Mouse (Mus musculus) liver, embryonic 13.5 days (tissue): ENCODE results near the gene Atp11b. TPM values are rescaled to one million over a fixed set of nuclear protein-coding genes. Genes with fewer than 3 reads are reported as not detected.

Experiments
- ATAC-seq: fragments of 200-750 bp; cut with Nextera tagmentation; 2 replicates; pipeline ENCODE4 v1.8.0; 2017; ENCODE audit warnings: low read depth, mild to moderate bottlenecking, moderate number of reproducible peaks, moderate library complexity
- DNase-seq: peaks from one replicate; pipeline ENCODE4 v3.0.0; 2022
- H3K27ac ChIP-seq: fragments of 300-500 bp; sonication (generic); 2 replicates; pipeline ENCODE4 v1.5.1; 2015; ENCODE audit warnings: moderate library complexity, mild to moderate bottlenecking, inconsistent platforms
- H3K27me3 ChIP-seq: fragments of 300-500 bp; sonication (generic); 2 replicates; pipeline ENCODE4 v1.6.1; 2015; ENCODE audit warnings: mild to moderate bottlenecking, inconsistent platforms
- H3K36me3 ChIP-seq: fragments of 300-500 bp; sonication (generic); 2 replicates; pipeline ENCODE4 v1.6.1; 2015; ENCODE audit warnings: mild to moderate bottlenecking, inconsistent platforms
- H3K4me1 ChIP-seq: fragments of 300-500 bp; sonication (generic); replicated peaks from 2 replicates; pipeline ENCODE4 v1.6.1; 2015; ENCODE audit warnings: inconsistent platforms
- H3K4me2 ChIP-seq: fragments of 300-500 bp; sonication (generic); 2 replicates; pipeline ENCODE4 v1.6.1; 2015; ENCODE audit warnings: inconsistent platforms, mild to moderate bottlenecking, moderate library complexity
- H3K4me3 ChIP-seq: fragments of 300-500 bp; sonication (generic); replicated peaks from 2 replicates; pipeline ENCODE4 v1.5.1; 2015; ENCODE audit warnings: mild to moderate bottlenecking, inconsistent platforms
- H3K9ac ChIP-seq: fragments of 300-500 bp; sonication (generic); 2 replicates; pipeline ENCODE4 v1.6.1; 2015; ENCODE audit warnings: mild to moderate bottlenecking, inconsistent platforms
- H3K9me3 ChIP-seq: fragments of 300-500 bp; sonication (generic); replicated peaks from 2 replicates; pipeline ENCODE4 v1.6.1; 2016; ENCODE audit warnings: inconsistent platforms
- WGBS: fragments of 180-500 bp; shearing (Covaris S2); methylation state at CpG from one replicate; pipeline ENCODE4 v1.1.7; 2015; ENCODE audit not compliant: insufficient replicate concordance; 5-methylcytosine and 5-hydroxymethylcytosine counted together
- polyA plus RNA-seq: library from polyadenylated mRNA; unstranded; fragments of >200 nt; fragmentation: Nextera tagmentation; extraction: Ambion mirVana; gene quantifications from 2 replicates; pipeline ENCODE4 v1.2.1, GENCODE M21; 2015

Atp11b gene
- polyA plus RNA-seq, 1 experiment from 2014 or later = 14.9 TPM

DNA sequence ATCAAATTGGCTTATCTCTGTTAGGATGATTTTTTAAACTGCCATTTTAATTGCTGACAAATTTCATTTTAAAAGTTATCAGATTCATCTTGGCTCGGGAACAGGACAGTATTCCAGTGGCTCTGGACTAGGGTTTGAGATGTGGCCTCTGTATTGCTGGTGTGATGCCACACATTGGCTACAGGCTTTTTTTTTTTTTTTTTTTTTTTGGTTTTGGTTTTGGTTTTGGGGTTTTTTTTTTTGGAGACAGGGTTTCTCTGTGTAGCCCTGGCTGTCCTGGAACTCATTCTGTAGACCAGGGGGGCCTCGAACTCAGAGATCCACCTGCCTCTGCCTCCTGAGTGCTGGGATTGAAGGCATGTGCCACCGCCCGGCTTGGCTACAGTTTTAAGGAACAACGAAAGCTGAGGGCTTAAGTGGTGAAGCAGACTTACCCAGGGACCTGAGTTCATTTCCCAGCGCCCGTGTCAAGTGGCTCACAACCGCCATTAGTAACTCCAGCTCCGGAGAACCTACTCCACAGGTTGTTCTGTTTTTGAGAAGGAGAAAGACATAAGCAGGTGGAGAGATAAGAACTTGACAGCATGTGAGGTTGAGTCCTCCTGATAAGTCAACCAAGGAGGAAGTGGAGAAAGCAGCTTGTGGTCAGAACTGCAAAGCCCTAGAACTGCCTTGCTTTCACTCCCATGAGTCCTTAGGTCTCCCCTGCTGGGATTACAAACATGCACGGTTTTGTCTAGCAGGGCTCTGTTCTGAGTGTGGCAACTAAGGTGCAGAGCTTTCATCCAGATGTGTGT is 21.7 kb upstream of the Atp11b start:
- peaks cover 9% of the 10 kb centered on the region; the same call in 1 of the 2 replicates for H3K4me1 ChIP-seq
- H3K4me2 ChIP-seq = peak overlapping the region; percentile 41
- H3K9me3 ChIP-seq = no peaks in the 10 kb centered on the region
- no peaks in the 10 kb centered on the region for H3K36me3 ChIP-seq
- H3K27ac ChIP-seq = no peak overlapping the region
- H3K4me3 ChIP-seq = no peak overlapping the region
- DNase-seq (no peak), ATAC-seq (0 out of 2 replicates have a peak, but pooled peaks have one; percentile 36)
- H3K9ac ChIP-seq = no peak overlapping the region
- no peaks in the 10 kb centered on the region for H3K27me3 ChIP-seq
- 18% methylated on average over 10 of the region's 10 CpGs for WGBS

DNA sequence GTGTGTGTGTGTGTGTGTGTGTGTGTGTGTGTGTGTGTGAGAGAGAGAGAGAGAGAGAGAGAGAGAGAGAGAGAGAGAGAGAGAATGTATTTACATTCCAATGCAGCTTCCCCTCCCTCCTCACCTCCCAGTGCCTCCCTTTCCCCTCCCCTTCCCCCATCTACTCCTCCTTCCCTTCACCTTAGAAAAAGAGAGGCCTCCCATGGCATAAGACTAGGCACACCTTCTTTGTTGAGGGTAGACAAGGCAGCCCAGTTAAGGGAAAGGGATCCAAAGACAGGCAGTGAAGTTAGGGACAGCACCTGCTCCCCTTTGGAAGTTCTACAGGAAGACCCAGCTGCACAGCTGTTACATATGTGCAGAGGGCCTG is 21.1 kb upstream of the Atp11b start:
- Histone ChIP-seq H3K27me3 (no peaks in the 10 kb centered on the region), H3K9ac (no peak overlapping the region), H3K4me2 (peak overlapping the region; percentile 41; the same call in 1 of the 2 replicates), H3K9me3 (no peaks in the 10 kb centered on the region), H3K27ac (no peak overlapping the region; the same call in 1 of the 2 replicates), H3K4me3 (no peak overlapping the region), H3K4me1 (peaks cover 9% of the 10 kb centered on the region; the same call in 1 of the 2 replicates), H3K36me3 (no peaks in the 10 kb centered on the region)
- no peak for ATAC-seq
- DNase-seq = no peak

DNA sequence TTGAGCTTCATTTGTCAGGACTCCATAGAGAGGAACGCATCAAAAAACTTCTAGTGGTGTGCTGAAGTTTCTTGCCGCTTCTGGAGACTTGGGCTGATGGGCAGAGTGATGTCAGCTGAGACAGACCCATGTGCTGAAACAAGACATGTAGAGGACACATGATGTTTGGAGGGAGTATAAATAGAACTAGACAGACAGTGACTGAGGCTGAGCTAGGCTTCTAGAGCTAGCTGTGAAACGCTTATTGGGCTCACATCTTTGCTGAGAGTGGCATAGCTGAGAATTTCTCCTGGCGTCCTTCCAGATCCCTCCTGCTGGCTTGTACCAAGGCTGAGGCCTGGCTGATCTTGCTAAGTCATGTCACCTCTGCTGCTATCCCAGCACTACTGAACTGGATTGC is 19.4 kb upstream of the Atp11b start:
- Histone ChIP-seq H3K27ac (no peak overlapping the region), H3K27me3 (no peaks in the 10 kb centered on the region), H3K36me3 (no peaks in the 10 kb centered on the region), H3K9me3 (no peaks in the 10 kb centered on the region), H3K4me1 (peaks cover 9% of the 10 kb centered on the region; the same call in 1 of the 2 replicates), H3K4me2 (no peak overlapping the region), H3K4me3 (no peak overlapping the region), H3K9ac (no peak overlapping the region)
- DNase-seq (no peak), ATAC-seq (no peak)
- WGBS = 67% methylated on average over 4 of the region's 4 CpGs

DNA sequence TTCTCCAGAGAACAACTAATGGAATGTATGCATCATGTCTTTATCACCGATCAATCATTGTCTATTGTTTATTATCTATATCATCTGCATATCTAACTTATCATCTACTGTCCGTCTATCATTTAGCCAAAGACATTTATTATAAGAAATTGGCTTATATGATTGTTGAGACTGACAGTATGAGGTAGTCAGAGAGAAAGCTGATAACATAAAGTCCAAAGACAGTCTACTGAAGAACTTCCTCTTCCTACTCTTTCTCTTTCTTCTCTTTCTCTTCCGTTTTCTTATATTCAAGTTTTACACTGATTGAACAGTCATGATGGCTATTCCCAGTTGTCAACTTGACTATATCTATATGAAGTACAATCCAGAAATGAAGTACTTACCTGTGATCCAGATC is 15.8 kb upstream of the Atp11b start:
- H3K9ac ChIP-seq = no peak overlapping the region
- WGBS = 65% methylated on average over 3 of the region's 3 CpGs
- no peaks in the 10 kb centered on the region for H3K27me3 ChIP-seq
- no peaks in the 10 kb centered on the region for H3K36me3 ChIP-seq
- ATAC-seq (no peak), DNase-seq (no peak)
- no peak overlapping the region for H3K4me2 ChIP-seq
- H3K4me1 ChIP-seq = no peaks in the 10 kb centered on the region
- H3K9me3 ChIP-seq = no peaks in the 10 kb centered on the region
- H3K27ac ChIP-seq = no peak overlapping the region
- H3K4me3 ChIP-seq = no peak overlapping the region

DNA sequence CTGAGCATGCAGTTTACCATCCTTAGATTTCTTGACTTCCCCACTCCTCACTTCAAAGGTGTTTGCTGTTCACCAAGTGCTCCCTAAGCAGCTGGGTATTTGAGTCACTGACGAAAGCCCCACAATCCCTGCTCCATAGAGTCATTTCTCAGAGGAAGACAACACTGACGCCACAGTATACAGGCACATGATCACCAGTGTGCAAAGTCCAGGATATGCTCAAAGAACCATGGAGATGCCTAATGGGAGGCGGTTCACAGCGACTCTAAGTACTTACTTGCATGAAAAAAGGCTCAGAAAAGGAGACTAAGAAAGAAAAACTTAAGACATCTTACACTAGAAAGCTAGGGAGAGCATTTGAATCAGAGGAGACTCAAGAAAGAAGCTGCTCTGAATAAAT is 8.9 kb upstream of the Atp11b start:
- Histone ChIP-seq H3K4me2 (no peak overlapping the region), H3K27ac (no peak overlapping the region), H3K4me3 (no peak overlapping the region), H3K9me3 (no peaks in the 10 kb centered on the region), H3K4me1 (0 out of 2 replicates have a peak, but pooled peaks cover 2% of the 10 kb centered on the region), H3K9ac (no peak overlapping the region), H3K36me3 (no peaks in the 10 kb centered on the region), H3K27me3 (no peaks in the 10 kb centered on the region)
- ATAC-seq (no peak), DNase-seq (no peak)
- WGBS = 59% methylated on average over 4 of the region's 4 CpGs

DNA sequence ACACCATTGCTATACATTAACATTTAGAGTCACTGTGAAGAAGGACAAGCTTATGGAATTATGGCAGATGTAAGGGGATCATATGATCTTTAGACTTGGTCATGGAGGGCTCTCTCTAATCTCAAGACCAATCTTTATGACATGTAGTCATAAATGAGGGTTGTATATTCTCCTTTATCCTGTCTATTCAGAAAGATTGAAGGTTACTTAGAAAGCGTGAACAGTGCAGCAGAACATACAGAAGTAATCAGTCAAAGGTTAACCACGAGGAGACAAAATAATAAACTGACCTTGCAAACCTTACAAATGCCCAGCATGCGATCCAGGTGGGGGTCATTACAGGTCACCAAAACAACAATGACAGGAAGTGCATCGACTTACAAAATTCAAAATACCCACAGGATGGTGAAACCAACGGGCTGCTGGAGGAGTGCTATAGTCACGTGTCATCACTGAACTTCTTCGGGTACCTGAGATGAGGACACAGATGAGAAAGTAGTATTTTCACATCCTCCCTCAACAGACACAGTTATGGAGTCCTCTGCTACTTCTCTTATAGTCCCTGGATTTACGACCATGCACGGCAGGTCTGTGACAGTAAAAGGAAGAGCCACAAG is 7.0 kb upstream of the Atp11b start:
- Histone ChIP-seq H3K36me3 (no peaks in the 10 kb centered on the region), H3K9me3 (no peaks in the 10 kb centered on the region), H3K4me1 (0 out of 2 replicates have a peak, but pooled peaks cover 7% of the 10 kb centered on the region), H3K4me3 (no peak overlapping the region), H3K9ac (no peak overlapping the region), H3K4me2 (no peak overlapping the region), H3K27me3 (no peaks in the 10 kb centered on the region), H3K27ac (no peak overlapping the region)
- DNase-seq (no peak), ATAC-seq (no peak)
- WGBS = 42% methylated on average over 9 of the region's 9 CpGs

DNA sequence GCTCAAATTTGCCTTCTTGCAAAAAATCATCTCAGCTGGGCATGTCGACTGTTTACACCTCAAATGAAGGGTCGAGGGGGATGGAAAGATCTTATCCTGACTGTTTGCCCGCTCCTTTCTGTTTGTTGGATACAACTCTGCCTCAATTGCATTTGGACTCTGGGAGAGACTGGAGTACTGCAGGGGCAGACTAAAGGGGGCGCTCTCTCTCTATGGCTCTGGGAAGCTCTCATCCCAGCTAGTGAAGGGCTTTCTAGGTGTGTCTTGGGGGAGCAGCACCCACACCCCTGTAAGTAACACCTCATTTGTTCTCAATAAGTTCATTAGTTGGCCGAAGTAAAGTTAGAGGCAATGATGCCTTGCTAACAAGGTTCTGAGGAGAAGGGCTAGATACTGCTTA is 3.6 kb upstream of the Atp11b start:
- Histone ChIP-seq H3K27me3 (no peaks in the 10 kb centered on the region), H3K9ac (no peak overlapping the region), H3K9me3 (no peaks in the 10 kb centered on the region), H3K4me3 (no peak overlapping the region), H3K4me2 (no peak overlapping the region), H3K4me1 (peaks cover 12% of the 10 kb centered on the region), H3K36me3 (no peaks in the 10 kb centered on the region), H3K27ac (no peak overlapping the region)
- WGBS = 41% methylated on average over 5 of the region's 5 CpGs
- DNase-seq = no peak
- no peak for ATAC-seq

DNA sequence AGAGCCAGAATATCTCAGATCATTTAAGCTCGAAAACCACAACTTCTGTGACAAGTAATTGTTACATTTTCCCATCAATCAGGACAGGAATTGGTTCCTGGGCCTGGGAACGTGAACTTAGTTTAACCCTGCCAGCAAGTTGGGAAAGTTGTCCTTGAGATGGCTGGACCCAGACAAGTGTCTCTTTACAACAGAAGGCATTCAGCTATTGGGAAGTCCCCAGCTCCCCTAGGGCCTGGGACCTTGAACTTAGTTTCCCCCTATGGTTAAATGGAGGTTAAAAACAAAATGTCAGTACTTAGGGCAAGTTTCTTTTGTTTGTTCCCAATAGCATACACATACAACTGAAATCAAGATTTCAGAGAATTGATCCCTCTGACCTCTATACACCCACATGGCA is 2.2 kb upstream of the Atp11b start:
- H3K36me3 ChIP-seq = no peaks in the 10 kb centered on the region
- H3K9me3 ChIP-seq = no peaks in the 10 kb centered on the region
- no peak overlapping the region for H3K4me3 ChIP-seq
- ATAC-seq = no peak
- no peak for DNase-seq
- no peaks in the 10 kb centered on the region for H3K27me3 ChIP-seq
- no peak overlapping the region for H3K27ac ChIP-seq
- H3K4me1 ChIP-seq = peaks cover 19% of the 10 kb centered on the region
- H3K9ac ChIP-seq = no peak overlapping the region
- no peak overlapping the region for H3K4me2 ChIP-seq
- 61% methylated on average over 2 of the region's 2 CpGs for WGBS

DNA sequence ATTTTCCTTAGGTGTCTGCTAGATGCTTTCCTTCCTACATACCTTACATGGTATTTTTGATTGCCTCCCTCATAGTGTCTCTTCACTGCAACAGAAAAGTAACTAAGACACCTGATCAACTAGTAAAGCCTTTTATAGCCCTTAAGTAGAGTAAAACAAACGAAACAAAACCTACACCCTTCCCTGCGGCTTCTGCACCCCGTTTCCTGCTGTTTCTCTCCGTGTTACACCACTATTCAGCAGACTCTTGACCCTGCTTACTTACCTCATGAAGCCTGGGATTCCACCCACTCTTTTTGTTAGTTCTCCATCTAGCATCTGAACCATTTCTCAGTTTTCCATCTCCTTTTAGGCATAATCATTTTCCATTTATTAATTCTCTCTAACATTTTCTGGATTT is 8.8 kb downstream of the Atp11b start:
- peaks cover 18% of the 10 kb centered on the region for H3K4me1 ChIP-seq
- no peaks in the 10 kb centered on the region for H3K9me3 ChIP-seq
- H3K27ac ChIP-seq = no peak overlapping the region
- H3K9ac ChIP-seq = no peak overlapping the region
- DNase-seq (no peak), ATAC-seq (no peak)
- H3K4me3 ChIP-seq = no peak overlapping the region
- no peak overlapping the region for H3K4me2 ChIP-seq
- no peaks in the 10 kb centered on the region for H3K36me3 ChIP-seq
- H3K27me3 ChIP-seq = no peaks in the 10 kb centered on the region
- 55% methylated on average over 4 of the region's 4 CpGs for WGBS

DNA sequence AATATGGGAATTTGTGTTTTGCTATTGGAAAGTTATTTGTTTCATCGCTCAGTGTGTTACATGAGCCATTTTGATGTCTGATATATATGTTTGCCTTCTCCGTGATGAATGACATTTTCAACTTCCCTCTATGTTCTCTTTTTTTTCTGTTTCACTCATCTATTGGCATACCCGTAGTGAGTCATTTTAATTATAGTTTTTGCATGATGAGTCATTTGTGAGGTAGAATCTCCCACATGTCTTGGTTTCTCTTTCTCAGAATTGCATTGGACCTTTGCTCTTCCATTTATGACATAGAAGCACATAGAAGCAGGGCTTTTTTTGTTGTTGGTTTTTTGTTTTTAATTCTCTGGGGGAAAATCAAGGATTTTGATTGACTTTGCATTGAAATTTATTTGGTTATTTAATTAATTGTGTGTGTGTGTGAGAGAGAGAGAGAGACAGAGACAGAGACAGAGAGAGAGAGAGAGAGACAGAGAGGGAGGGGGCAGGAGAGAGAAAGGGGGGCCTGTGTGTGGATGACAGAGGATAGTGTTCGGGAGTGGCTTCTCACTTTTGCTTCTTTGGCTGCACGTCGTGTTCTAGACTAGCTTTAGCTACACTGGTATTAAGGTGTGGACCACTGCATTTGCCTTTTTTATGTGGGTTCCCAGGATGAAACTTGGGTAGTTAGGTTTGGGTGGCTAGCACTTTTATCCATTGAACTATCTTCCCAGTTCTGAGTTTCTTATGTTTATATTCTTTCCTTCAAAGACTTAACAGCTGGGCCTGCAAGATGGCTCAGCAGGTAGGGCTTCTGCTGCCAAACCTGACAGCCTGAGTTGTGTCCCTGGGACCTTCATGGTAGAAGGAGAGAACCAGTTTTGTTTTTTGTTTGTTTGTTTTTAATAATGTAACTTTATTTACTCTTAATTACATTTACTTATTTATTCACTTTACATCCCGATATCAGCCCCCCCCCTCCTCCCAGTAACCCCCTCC is 11.0 kb downstream of the Atp11b start:
- 67% methylated on average over 7 of the region's 7 CpGs for WGBS
- no peak overlapping the region for H3K9ac ChIP-seq

DNA sequence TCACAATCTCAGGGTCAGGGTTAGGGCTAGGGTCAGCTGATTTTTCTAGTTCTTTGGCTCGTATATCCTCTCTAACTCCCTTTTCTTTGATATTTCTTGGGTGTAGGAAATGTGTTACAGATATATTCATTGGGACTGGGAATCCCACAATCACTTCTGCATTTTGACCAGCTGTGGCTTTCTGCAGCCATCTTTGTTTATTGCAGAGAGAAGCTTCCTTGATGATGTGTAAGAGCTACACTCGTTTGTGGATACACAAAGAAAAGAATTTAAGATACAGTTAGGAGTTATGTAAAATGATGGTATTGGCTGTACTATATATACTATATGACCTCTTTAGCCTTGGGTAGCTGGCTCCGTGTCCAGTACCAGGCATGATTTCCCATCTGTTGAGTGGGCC is 25.8 kb downstream of the Atp11b start:
- Histone ChIP-seq H3K9ac (no peak overlapping the region), H3K27ac (no peak overlapping the region), H3K4me3 (no peak overlapping the region), H3K4me2 (no peak overlapping the region), H3K36me3 (peaks cover 4% of the 10 kb centered on the region), H3K4me1 (no peaks in the 10 kb centered on the region), H3K9me3 (no peaks in the 10 kb centered on the region), H3K27me3 (no peaks in the 10 kb centered on the region)
- ATAC-seq (no peak), DNase-seq (no peak)
- WGBS = 66% methylated on average over 3 of the region's 3 CpGs

More for the DNA sequence above, 11.0 kb downstream of the Atp11b start:
- H3K27ac ChIP-seq = no peak overlapping the region
- no peaks in the 10 kb centered on the region for H3K9me3 ChIP-seq
- no peaks in the 10 kb centered on the region for H3K27me3 ChIP-seq
- H3K4me2 ChIP-seq = no peak overlapping the region
- no peak overlapping the region for H3K4me3 ChIP-seq
- no peaks in the 10 kb centered on the region for H3K36me3 ChIP-seq
- no peak for DNase-seq
- ATAC-seq = no peak
- peaks cover 5% of the 10 kb centered on the region for H3K4me1 ChIP-seq
